Mouse (Mus musculus) embryonic fibroblast, embryonic 13.5 days (primary cell): Measurements from ENCODE around the gene Ophn1. TPM values are rescaled to one million over a fixed set of nuclear protein-coding genes. Genes with fewer than 3 reads are reported as not detected.

Experiments used
- H3K27ac ChIP-seq: 2 replicates; pipeline ENCODE4 v1.5.1; 2012; ENCODE audit warnings: low read length, control low read depth, inconsistent platforms; ENCODE audit not compliant: insufficient read depth
- H3K4me1 ChIP-seq: 2 replicates; pipeline ENCODE4 v1.6.1; 2011; ENCODE audit warnings: low read length; ENCODE audit not compliant: control insufficient read depth, insufficient read depth
- H3K4me3 ChIP-seq: 2 replicates; pipeline ENCODE4 v1.5.1; 2011; ENCODE audit warnings: mild to moderate bottlenecking, control low read depth, low read length; ENCODE audit not compliant: insufficient read depth
- CTCF ChIP-seq: IDR thresholded peaks from 2 replicates; pipeline ENCODE4 v1.5.1; 2011; ENCODE audit warnings: mild to moderate bottlenecking, control low read depth, low read length, moderate library complexity, borderline replicate concordance; ENCODE audit not compliant: insufficient read depth
- POLR2A ChIP-seq: IDR thresholded peaks from 2 replicates; pipeline ENCODE4 v1.6.1; 2011; ENCODE audit warnings: low read depth, mild to moderate bottlenecking, control low read depth, low read length, moderate library complexity
- polyA plus RNA-seq: library from polyadenylated mRNA; stranded (reverse); fragments of >200 nt; gene quantifications from 2 replicates; pipeline ENCODE4 v1.2.4, GENCODE M21; 2011; ENCODE audit warnings: low read depth; ENCODE audit not compliant: missing spikeins, insufficient read length

Gene Ophn1
- polyA plus RNA-seq, 1 experiment, result 9.6 TPM

GRCm38 (mm10) chrX:98881983-98882382 lies 8.8 kb downstream of the Ophn1 start:
- no peak overlapping the region for H3K4me3 ChIP-seq
- no peak for TF ChIP-seq POLR2A
- no peak for TF ChIP-seq CTCF
- H3K27ac ChIP-seq, result no peak overlapping the region
- H3K4me1 ChIP-seq, result no peaks in the 10 kb centered on the region

GRCm38 (mm10) chrX:98881085-98881484 lies 9.7 kb downstream of the Ophn1 start:
- H3K4me3 ChIP-seq, result no peak overlapping the region
- TF ChIP-seq POLR2A (no peak), CTCF (no peak)
- no peak overlapping the region for H3K27ac ChIP-seq
- H3K4me1 ChIP-seq, result no peaks in the 10 kb centered on the region

- Histone ChIP-seq H3K4me3 (no peak overlapping the region), H3K4me1 (no peaks in the 10 kb centered on the region)
- TF ChIP-seq POLR2A (no peak), CTCF (no peak)
Measured at GRCm38 (mm10) chrX:98880314-98880713, 10.5 kb downstream of the Ophn1 start.

GRCm38 (mm10) chrX:98875144-98875543 lies 15.7 kb downstream of the Ophn1 start:
- no peaks in the 10 kb centered on the region for H3K4me1 ChIP-seq
- TF ChIP-seq POLR2A (no peak), CTCF (no peak)
- no peak overlapping the region for H3K4me3 ChIP-seq
- H3K27ac ChIP-seq, result no peak overlapping the region

More at GRCm38 (mm10) chrX:98880314-98880713, 10.5 kb downstream of the Ophn1 start:
- H3K27ac ChIP-seq, result no peak overlapping the region

- H3K4me3 ChIP-seq, result no peak overlapping the region
- no peak overlapping the region for H3K27ac ChIP-seq
- no peaks in the 10 kb centered on the region for H3K4me1 ChIP-seq
- TF ChIP-seq CTCF, result no peak
Measured at GRCm38 (mm10) chrX:98874086-98874485, 16.7 kb downstream of the Ophn1 start.

GRCm38 (mm10) chrX:98872064-98872463 lies 18.8 kb downstream of the Ophn1 start:
- no peak overlapping the region for H3K4me3 ChIP-seq
- TF ChIP-seq POLR2A (no peak), CTCF (no peak)
- H3K4me1 ChIP-seq, result no peaks in the 10 kb centered on the region
- H3K27ac ChIP-seq, result no peak overlapping the region

- Histone ChIP-seq H3K27ac (no peak overlapping the region), H3K4me1 (0 out of 2 replicates have a peak, but pooled peaks cover 2% of the 10 kb centered on the region), H3K4me3 (no peak overlapping the region)
- TF ChIP-seq CTCF (no peak), POLR2A (no peak)
Measured at GRCm38 (mm10) chrX:98870541-98870940, 20.3 kb downstream of the Ophn1 start.

- TF ChIP-seq CTCF (no peak), POLR2A (no peak)
- Histone ChIP-seq H3K27ac (no peak overlapping the region), H3K4me3 (no peak overlapping the region), H3K4me1 (0 out of 2 replicates have a peak, but pooled peaks cover 2% of the 10 kb centered on the region)
Measured at GRCm38 (mm10) chrX:98869735-98870134, 21.1 kb downstream of the Ophn1 start.

- no peak overlapping the region for H3K4me3 ChIP-seq
- no peak overlapping the region for H3K27ac ChIP-seq
- no peak for TF ChIP-seq POLR2A
- no peak for TF ChIP-seq CTCF
- 0 out of 2 replicates have a peak, but pooled peaks cover 2% of the 10 kb centered on the region for H3K4me1 ChIP-seq
Measured at GRCm38 (mm10) chrX:98869165-98869564, 21.7 kb downstream of the Ophn1 start.

- H3K27ac ChIP-seq, result no peak overlapping the region
- no peak overlapping the region for H3K4me3 ChIP-seq
- TF ChIP-seq POLR2A (no peak), CTCF (no peak)
- H3K4me1 ChIP-seq, result no peaks in the 10 kb centered on the region
Measured at GRCm38 (mm10) chrX:98860167-98860566, 30.7 kb downstream of the Ophn1 start.

- Histone ChIP-seq H3K4me3 (no peak overlapping the region), H3K4me1 (no peaks in the 10 kb centered on the region), H3K27ac (0 out of 2 replicates have a peak overlapping the region, but pooled peaks have one; percentile 43)
- TF ChIP-seq POLR2A (no peak), CTCF (no peak)
Measured at GRCm38 (mm10) chrX:98856046-98856445, 34.8 kb downstream of the Ophn1 start.
